Mouse (Mus musculus) neutrophil, adult 5-6 weeks (primary cell): ENCODE measurements around the gene Rhobtb1. TPM values are rescaled to one million over a fixed set of nuclear protein-coding genes. Genes with fewer than 3 reads are reported as not detected.

Experiments
- ATAC-seq: fragments of 151-379, 151-347 bp; 2 replicates; pipeline ENCODE4 v1.8.0; 2017; ENCODE audit warnings: mild to moderate bottlenecking, moderate TSS enrichment; ENCODE audit not compliant: insufficient number of reproducible peaks, poor library complexity, low FRiP score, severe bottlenecking; ENCODE audit errors: extremely low read depth
- total RNA-seq: library from RNA; stranded (forward); fragments of 200-1000 nt; gene quantifications from 2 replicates; pipeline ENCODE4 v1.2.3, GENCODE M21; 2017

The Rhobtb1 gene
- total RNA-seq, 1 experiment from 2014 or later = 0.12 TPM

DNA sequence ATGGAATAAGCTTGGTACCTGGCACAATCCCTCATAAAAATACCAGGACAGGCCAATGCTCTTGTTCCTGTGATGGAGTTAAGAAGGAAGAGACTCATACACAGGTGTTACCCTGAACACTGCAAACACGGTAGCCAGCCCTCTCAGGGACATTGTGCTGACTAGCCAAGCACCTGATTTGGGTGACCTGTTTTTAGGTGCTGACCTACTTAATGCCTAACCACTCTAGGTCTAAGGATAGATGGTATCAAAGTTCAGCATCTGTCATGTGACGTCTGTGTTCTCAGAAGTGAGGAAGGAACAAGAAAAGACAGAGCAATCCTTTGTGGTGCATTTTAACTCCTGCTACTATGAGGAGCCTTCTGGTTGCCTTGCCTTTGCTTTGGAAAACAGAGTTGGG lies 9.6 kb downstream of the Rhobtb1 start:
- ATAC-seq = no peak

DNA sequence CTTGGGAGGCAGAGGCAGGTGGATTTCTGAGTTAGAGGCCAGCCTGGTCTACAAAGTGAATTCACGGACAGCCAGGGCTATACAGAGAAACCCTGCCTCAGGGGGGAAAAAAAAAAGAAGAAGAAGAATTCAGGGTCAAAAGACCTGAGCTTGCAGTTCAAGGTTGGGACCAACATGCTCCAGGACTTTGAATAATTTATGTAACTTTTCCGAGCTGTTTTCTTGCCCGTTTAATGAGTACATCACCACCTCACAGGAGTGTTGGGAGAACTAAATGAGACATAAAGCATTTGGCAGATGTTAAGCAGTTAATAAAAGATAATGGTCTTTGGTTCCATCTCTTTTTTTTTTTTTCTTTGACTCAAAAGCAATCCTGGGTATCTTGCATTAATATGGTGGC lies 10.3 kb downstream of the Rhobtb1 start:
- ATAC-seq = no peak

- ATAC-seq = no peak
Observed at GRCm38 (mm10) chr10:69162577-69162976, 11.3 kb downstream of the Rhobtb1 start.

DNA sequence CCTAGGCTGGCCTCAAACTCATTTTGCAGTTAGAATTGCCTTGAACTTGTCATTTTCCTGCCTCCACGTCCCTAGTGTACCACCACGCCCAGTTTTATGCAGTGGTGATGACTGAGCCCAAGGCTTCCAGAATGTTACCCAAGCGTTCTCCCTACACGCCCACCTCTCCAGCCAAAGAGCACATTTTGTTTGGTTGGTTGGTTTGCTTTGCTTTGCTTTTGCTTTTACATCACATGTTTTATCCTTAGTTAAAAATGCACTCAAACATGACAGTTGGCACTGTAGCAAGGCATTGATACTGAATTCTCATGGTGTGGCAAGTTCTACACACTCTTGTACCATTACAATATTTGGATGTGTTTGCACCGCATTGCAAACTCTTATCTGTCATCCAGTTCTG lies 12.0 kb downstream of the Rhobtb1 start:
- ATAC-seq = no peak

GRCm38 (mm10) chr10:69165125-69165524 lies 13.9 kb downstream of the Rhobtb1 start:
- ATAC-seq = no peak

GRCm38 (mm10) chr10:69165847-69166246 lies 14.6 kb downstream of the Rhobtb1 start:
- no peak for ATAC-seq

- no peak for ATAC-seq
Observed at GRCm38 (mm10) chr10:69166514-69166913, 15.3 kb downstream of the Rhobtb1 start.

GRCm38 (mm10) chr10:69172412-69172811 lies 21.2 kb downstream of the Rhobtb1 start:
- no peak for ATAC-seq

DNA sequence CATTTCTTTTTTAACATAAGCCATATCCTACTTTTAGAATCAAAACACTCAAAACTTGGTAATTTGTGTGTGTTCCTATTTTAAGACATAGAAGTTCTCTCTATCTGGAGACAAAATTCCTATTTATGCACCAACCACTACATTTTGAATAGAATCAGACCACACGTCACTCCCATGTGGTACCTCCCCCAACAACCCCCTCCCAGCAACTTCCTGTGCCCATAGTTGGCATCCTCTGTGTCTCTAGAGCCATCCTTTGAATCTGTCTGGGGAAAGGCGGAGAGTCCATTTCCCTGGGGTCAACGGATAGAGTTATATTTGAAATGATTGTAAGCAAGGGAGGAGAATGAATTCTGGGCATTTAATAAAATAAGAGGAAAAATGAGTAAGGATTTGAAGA lies 24.9 kb downstream of the Rhobtb1 start:
- ATAC-seq = no peak

- no peak for ATAC-seq
Observed at GRCm38 (mm10) chr10:69179341-69179740, 28.1 kb downstream of the Rhobtb1 start.

DNA sequence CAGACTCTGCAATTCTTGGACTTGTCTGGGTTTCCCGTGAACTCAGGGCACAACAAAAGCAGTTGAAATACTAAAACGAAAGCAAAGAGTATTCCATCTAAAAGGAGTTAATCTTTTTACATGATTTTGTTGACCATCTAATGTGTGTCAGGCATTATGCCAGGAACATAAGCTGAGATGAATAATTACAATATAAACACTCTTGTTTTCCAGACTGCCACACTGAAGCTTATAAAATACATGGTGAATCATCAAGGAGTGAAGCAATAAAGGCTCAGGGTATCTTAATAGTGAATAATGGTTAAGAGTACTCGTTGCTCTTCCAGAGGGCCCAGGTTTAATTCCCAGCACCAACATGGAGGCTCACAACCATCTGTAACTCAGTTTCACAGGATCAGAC lies 29.8 kb downstream of the Rhobtb1 start:
- ATAC-seq = no peak

DNA sequence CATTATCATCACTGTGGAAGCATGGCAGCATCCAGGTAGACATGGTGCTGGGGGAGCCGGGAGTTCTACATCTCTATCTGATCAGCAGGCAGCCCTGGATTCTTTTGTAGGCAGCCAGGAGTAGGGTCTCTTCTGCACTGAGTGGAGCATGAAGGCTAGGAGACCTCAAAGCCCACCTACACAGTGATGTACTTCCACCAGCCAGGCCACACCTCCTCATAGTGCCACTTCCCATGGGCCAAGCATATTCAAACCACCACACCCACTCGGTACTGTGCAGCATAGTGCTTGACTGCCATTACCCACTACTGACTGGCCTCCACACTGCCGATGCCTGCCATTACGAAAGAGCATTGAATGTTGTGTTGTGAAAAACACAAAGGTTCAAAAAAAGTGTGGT lies 33.7 kb downstream of the Rhobtb1 start:
- ATAC-seq = no peak

GRCm38 (mm10) chr10:69185431-69185830 lies 34.2 kb downstream of the Rhobtb1 start:
- no peak for ATAC-seq

GRCm38 (mm10) chr10:69185894-69186893 lies 35.0 kb downstream of the Rhobtb1 start:
- peak; percentile 55; the same call in 1 of the 2 replicates for ATAC-seq

- ATAC-seq = no peak
Observed at GRCm38 (mm10) chr10:69187773-69188443, 36.7 kb downstream of the Rhobtb1 start.

- ATAC-seq = no peak
Observed at GRCm38 (mm10) chr10:69190434-69191160, 39.4 kb downstream of the Rhobtb1 start.

- no peak for ATAC-seq
Observed at GRCm38 (mm10) chr10:69192266-69192665, 41.0 kb downstream of the Rhobtb1 start.

- no peak for ATAC-seq
Observed at GRCm38 (mm10) chr10:69193721-69194120, 42.5 kb downstream of the Rhobtb1 start.

DNA sequence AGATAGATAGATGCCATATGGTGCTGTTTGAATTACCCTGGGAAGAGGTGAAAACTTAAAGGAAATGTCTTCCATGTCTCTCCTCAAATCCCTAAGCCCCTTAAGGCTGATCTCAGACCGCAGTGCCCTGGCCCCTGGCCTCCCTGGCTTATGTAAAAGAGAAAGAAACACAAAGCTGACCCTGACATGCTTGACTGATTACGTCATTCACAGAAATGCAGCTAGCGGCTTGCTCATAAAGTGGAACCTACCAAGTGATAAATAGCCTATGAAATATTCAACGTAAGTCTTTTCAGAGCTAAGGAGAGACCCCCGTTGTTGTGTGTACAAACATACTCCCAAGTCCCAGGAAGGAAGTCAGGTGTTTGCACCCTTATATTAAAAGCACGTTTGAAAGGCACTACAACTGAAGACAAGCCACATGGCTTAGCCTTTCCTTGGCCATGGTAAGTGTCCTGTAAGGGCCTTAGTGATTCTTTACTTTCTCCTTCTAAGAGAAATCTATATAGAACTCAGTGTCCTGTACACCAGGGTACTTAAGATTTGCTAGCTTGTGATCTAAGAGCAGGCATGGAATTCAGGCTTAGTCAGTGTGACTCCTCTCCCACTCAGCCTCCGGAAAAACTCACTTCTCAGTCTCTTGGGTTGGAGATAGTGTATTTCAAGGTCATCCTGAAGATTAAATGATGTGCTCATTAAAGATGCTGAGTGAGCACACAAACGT lies 53.6 kb downstream of the Rhobtb1 start:
- no peak for ATAC-seq
